Mouse (Mus musculus) urinary bladder, postnatal 25 days (tissue): ENCODE results near the gene Rab23.

Source experiments
- DNase-seq: peaks from one replicate; pipeline ENCODE4 v3.0.0; 2022; ENCODE audit warnings: low spot score

Gene Rab23

DNA sequence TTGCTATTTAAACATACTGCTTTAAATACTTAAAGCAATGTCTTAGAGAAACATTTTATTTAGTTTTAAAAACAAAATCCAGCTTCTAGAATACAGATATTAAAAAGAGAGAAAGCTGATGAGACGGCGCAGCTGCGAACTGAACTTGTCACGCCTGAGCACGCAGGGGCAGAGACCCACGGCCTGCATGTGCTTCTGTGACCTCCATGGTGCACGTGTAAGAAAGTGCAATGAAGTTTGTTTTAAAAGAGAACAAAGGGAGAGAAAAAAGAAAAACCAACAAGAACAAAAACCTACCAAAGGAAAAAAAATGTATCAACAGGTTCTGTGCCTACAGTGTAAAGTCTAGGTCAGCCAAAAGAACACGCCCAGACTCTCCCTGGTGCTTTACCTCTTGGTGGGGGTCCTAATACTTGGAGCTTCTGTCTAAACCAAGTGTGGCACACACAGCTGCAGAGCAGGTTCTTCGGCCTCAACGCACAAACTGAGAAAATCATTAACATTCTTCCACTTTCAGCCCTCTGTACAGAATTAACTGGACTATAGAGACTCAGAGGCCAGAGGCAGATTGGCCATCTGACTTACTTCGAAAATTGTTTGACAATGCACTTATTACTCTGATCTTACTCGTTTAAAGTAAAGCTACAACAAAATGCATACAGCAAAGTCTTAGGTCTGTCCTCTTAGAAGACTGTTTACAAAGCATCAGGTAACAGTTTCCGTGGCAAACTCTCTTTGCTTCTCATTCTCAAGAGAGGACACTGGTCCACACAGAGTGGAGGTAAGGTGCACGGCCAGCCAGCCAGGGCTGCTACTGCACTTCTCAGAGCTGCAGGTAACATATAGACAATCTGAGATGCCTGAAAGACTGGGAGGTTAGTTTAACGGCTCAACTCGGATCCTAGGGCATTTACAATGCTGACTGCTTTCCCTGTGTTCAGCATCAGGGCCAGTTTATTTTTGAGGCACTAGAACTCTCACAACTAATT, 47.1 kb downstream of the Rab23 start:
- no peak for DNase-seq

- DNase-seq, result no peak
Observed at GRCm38 (mm10) chr1:33768091-33768787, 48.6 kb downstream of the Rab23 start.

GRCm38 (mm10) chr1:33768827-33769226, 49.1 kb downstream of the Rab23 start:
- no peak for DNase-seq

DNA sequence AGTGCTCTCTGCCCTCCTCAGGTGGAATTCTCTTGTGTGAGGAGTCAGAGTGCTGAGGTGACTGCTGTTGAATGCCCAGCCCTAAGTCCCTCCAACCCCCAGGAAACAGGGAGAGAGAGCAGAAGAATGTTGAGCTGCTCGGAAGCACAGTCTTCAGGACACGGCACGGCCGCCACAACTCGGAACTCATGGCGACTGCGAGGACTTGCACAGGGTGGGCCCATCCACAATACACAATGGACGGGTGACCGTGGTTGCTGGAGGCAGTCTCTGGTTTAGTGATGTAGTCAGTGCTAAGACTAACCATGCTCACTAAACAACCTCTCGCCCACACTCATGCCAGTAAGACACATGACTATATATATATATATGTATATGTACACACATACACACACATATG, 51.9 kb downstream of the Rab23 start:
- no peak for DNase-seq

DNA sequence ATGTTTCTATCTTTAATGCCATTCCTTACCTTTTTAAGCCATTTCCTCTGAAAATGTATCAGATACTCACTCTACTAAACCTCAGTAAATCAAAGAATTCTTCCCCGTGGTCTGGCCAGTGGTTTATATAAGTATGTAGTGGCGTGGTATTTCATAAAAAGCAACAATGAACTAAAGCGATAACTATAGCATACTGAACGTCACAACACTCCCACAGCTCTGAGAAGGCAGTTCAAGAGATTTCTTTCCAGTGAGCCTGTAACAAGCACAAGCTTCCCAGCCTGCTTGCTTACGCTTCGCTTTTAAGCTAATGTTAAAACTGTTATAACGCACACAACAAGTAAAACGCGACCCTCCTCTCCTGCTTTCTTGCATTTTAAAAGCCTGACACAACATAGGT, 52.4 kb downstream of the Rab23 start:
- DNase-seq, result no peak

DNA sequence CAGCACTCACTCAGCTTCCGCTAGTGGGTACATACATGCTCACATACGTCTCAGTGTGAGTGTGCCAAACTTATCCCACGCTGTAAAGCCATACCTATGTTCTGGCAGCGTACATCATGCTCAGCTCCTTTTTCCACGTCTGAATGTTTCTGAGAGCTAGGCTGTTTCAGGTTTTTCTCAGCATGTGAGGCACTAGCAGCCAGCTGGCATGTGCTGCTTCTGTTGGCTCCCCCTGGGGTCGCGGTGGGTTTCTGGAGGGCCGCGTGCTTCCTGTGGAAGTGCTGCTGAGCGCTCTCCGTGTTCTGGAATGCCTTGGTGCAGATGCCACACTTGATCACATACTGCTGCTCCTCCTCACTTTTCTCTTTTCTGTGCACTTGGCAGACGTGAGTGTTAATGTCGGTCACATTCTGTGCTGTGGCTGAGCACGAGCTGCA, 56.5 kb downstream of the Rab23 start:
- no peak for DNase-seq

DNA sequence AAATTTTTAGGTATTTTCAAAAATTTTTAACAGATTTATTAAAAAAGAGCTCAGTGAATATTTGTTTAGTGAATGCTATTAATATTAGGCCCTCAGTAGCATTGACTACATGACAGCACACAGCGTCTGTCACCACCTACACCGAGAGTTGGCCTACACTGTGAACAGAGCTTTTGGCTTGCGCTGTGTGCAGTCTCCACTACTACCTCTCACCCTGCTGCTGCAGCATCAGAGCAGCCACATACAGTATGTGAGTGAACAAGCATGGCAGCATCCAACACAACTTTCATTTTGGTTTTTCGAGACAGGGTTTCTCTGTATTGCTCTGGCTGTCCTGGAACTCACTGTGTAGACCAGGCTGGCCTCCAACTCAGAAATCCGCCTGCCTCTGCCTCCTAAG, 64.9 kb downstream of the Rab23 start:
- no peak for DNase-seq

GRCm38 (mm10) chr1:33788072-33788471, 68.4 kb downstream of the Rab23 start:
- DNase-seq, result no peak

DNA sequence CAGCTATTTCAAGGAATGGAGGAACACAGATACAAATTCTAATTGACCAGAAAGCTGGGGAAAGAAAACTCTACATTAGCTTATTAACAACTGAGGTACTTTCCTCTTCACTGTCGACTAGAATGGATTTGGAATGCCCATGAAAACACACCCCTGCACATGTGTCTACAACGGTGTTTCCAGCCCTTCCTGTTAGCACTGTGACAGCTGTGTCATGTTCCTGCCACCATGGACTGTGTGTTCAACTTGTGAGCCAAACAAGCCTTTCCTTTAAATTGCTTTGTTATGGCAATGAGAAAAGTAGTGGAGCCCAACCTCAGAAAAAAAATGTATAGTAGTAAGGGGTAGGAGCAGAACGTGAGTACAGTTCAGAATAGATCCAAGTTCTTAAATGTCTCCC, 68.8 kb downstream of the Rab23 start:
- no peak for DNase-seq
